Mouse (Mus musculus): ENCODE data around the gene Tssk3. TPM values are rescaled to one million over a fixed set of nuclear protein-coding genes. Genes with fewer than 3 reads are reported as not detected.

Tssk3 gene
- polyA plus RNA-seq, 1 experiment: 0.72 TPM

GRCm38 (mm10) chr4:129448713-129449112 lies 42.1 kb downstream of the Tssk3 start:
- DNase-seq (ENCODE audit: low read depth): no peak

GRCm38 (mm10) chr4:129447778-129448563 lies 42.9 kb downstream of the Tssk3 start:
- DNase-seq (ENCODE audit: low read depth): no peak

GRCm38 (mm10) chr4:129447360-129447759 lies 43.5 kb downstream of the Tssk3 start:
- DNase-seq (ENCODE audit: low read depth): no peak

DNA sequence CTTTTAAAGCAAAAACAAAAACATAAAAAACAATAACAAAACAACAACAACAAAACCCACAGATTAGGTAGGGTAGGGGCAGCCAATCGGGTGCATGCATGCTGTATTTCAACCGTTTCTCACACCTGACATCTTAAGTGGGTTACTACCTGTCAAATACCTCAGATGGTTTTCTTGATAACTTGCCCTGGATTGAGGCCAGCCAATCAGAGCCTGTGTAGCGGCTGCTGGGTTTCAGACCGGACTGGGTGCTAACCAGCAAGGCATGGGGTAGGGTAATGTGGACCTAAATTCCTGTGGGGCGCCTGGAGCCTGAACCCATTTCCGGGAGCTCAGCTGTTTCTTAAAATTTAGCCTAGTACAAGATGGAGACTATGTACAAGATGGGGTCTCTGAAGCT lies 49.7 kb downstream of the Tssk3 start:
- DNase-seq (ENCODE audit: low read depth): no peak

DNA sequence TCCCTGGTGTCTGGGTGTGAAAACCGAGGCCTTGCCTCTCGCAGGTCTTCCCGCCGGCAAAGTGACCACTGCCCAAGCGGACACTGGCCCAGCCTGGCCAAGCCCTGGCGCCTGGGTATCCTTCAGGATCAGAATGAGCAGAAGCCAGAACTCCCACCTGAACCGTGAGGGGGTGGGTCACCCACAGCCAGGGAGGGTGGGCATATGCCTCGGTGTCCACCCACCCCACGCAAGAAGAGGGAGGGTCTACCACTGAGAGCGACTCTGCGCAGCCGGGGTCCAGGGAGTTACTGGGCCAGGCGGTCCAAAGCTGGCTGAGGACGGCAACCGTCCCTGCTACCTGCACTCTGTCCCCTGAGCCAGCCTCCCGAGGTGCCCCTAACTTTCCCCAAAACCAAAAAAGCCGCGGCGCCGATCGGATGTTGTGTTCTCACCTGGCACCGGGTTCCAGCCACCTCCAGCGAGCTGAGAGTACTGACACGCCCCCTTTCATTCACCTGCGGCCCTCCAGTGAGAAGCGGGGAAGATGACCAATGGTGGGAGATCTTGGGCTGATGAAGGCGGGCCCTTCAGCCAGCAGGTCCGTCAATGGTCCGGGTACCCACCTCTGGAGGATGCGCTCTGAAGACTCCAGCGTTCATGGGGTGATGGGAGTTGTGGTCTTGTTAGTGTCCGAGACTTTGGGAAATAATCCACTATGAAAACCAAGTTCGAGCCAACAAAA lies 50.3 kb downstream of the Tssk3 start, which contains the start of gene Zbtb8b:
Gene Zbtb8b (minus strand): TSS at position 514 of the 724 bp plus-strand sequence.
- DNase-seq (ENCODE audit: low read depth): no peak

Other genes with a start within 250 kb of the Tssk3 start
- gene C77080, start 229.6 kb downstream of the Tssk3 start, polyA plus RNA-seq (2012; rRNA removed): 20.6 and 26.5 TPM in 2 replicates
- 1.4 and 2.0 TPM in 2 replicates for gene Sync, start 203.4 kb downstream of the Tssk3 start, polyA plus RNA-seq (2012; rRNA removed)
- gene Rbbp4, start 155.7 kb downstream of the Tssk3 start, polyA plus RNA-seq (2012; rRNA removed): 36.1 and 36.6 TPM in 2 replicates
- gene Zbtb8os, start 155.3 kb downstream of the Tssk3 start, polyA plus RNA-seq (2012; rRNA removed): 27.3 and 31.3 TPM in 2 replicates
- gene Zbtb8a, start 112.9 kb downstream of the Tssk3 start, polyA plus RNA-seq (2012; rRNA removed): 12.9 and 14.1 TPM in 2 replicates
- 1.3 and 1.6 TPM in 2 replicates for gene Zbtb8b, start 50.2 kb downstream of the Tssk3 start, polyA plus RNA-seq (2012; rRNA removed)
- gene Bsdc1, start 29.4 kb downstream of the Tssk3 start, polyA plus RNA-seq (2012; rRNA removed): 22.3 and 27.9 TPM in 2 replicates
- 4.8 and 7.1 TPM in 2 replicates for gene Fam229a, start 168 bp upstream of the Tssk3 start, polyA plus RNA-seq (2012; rRNA removed)
- 29.9 and 48.8 TPM in 2 replicates for gene Marcksl1, start 22.6 kb upstream of the Tssk3 start, polyA plus RNA-seq (2012; rRNA removed)
- gene Hdac1, start 51.7 kb upstream of the Tssk3 start, polyA plus RNA-seq (2012; rRNA removed): 50.9 and 79.7 TPM in 2 replicates
- gene Lck, start 82.6 kb upstream of the Tssk3 start, polyA plus RNA-seq (2012; rRNA removed): 3.0 and 3.2 TPM in 2 replicates
- gene Fam167b, start 87.5 kb upstream of the Tssk3 start, polyA plus RNA-seq (2012; rRNA removed): 4.0 and 4.6 TPM in 2 replicates
- 503 and 580 TPM in 2 replicates for gene Eif3i, start 109.6 kb upstream of the Tssk3 start, polyA plus RNA-seq (2012; rRNA removed)
- gene Tmem234, start 109.6 kb upstream of the Tssk3 start, polyA plus RNA-seq (2012; rRNA removed): 220 and 221 TPM in 2 replicates
- 5.6 and 6.3 TPM in 2 replicates for gene Dcdc2b, start 123.2 kb upstream of the Tssk3 start, polyA plus RNA-seq (2012; rRNA removed)
- gene Iqcc, start 128.1 kb upstream of the Tssk3 start, polyA plus RNA-seq (2012; rRNA removed): 46.8 and 47.9 TPM in 2 replicates
- 32.3 and 43.8 TPM in 2 replicates for gene Ccdc28b, start 132.9 kb upstream of the Tssk3 start, polyA plus RNA-seq (2012; rRNA removed)
- gene Txlna, start 150.0 kb upstream of the Tssk3 start, polyA plus RNA-seq (2012; rRNA removed): 29.3 and 34.8 TPM in 2 replicates
- gene Kpna6, start 181.7 kb upstream of the Tssk3 start, polyA plus RNA-seq (2012; rRNA removed): 32.3 and 42.7 TPM in 2 replicates
- 27.5 and 32.5 TPM in 2 replicates for gene Tmem39b, start 205.8 kb upstream of the Tssk3 start, polyA plus RNA-seq (2012; rRNA removed)